Mouse (Mus musculus) midbrain, embryonic 15.5 days (tissue): ENCODE measurements around the gene Kcnj2. TPM values are rescaled to one million over a fixed set of nuclear protein-coding genes. Genes with fewer than 3 reads are reported as not detected.

Experiments used
- ATAC-seq: fragments of 200-750 bp; cut with Nextera tagmentation; replicated peaks from 2 replicates; pipeline ENCODE4 v1.8.0; 2017; ENCODE audit warnings: moderate TSS enrichment
- H3K27ac ChIP-seq: fragments of 300-500 bp; sonication (generic); 2 replicates; pipeline ENCODE4 v1.5.1; 2015; ENCODE audit warnings: mild to moderate bottlenecking, inconsistent platforms
- H3K27me3 ChIP-seq: fragments of 300-500 bp; sonication (generic); replicated peaks from 2 replicates; pipeline ENCODE4 v1.6.1; 2015; ENCODE audit warnings: inconsistent platforms
- H3K36me3 ChIP-seq: fragments of 300-500 bp; sonication (generic); replicated peaks from 2 replicates; pipeline ENCODE4 v1.6.1; 2015; ENCODE audit warnings: inconsistent platforms
- H3K4me1 ChIP-seq: fragments of 300-500 bp; sonication (generic); 2 replicates; pipeline ENCODE4 v1.6.1; 2015; ENCODE audit warnings: inconsistent platforms
- H3K4me2 ChIP-seq: fragments of 300-500 bp; sonication (generic); 2 replicates; pipeline ENCODE4 v1.6.1; 2015; ENCODE audit warnings: inconsistent platforms, mild to moderate bottlenecking, moderate library complexity
- H3K4me3 ChIP-seq: fragments of 300-500 bp; sonication (generic); 2 replicates; pipeline ENCODE4 v1.5.1; 2015; ENCODE audit warnings: mild to moderate bottlenecking, inconsistent platforms
- H3K9ac ChIP-seq: fragments of 300-500 bp; sonication (generic); 2 replicates; pipeline ENCODE4 v1.6.1; 2015; ENCODE audit warnings: mild to moderate bottlenecking, inconsistent platforms
- H3K9me3 ChIP-seq: fragments of 300-500 bp; sonication (generic); 2 replicates; pipeline ENCODE4 v1.6.1; 2016; ENCODE audit warnings: inconsistent platforms
- WGBS: fragments of 180-500 bp; shearing (Covaris S2); methylation state at CpG from one replicate; pipeline ENCODE4 v1.1.7; 2015; ENCODE audit warnings: mixed read lengths; 5-methylcytosine and 5-hydroxymethylcytosine counted together
- polyA plus RNA-seq: library from polyadenylated mRNA; unstranded; fragments of >200 nt; fragmentation: Nextera tagmentation; extraction: Ambion mirVana; gene quantifications from 2 replicates; pipeline ENCODE4 v1.2.1, GENCODE M21; 2015

Kcnj2 gene
- polyA plus RNA-seq, result 1.2 and 1.6 TPM in 2 replicates

DNA sequence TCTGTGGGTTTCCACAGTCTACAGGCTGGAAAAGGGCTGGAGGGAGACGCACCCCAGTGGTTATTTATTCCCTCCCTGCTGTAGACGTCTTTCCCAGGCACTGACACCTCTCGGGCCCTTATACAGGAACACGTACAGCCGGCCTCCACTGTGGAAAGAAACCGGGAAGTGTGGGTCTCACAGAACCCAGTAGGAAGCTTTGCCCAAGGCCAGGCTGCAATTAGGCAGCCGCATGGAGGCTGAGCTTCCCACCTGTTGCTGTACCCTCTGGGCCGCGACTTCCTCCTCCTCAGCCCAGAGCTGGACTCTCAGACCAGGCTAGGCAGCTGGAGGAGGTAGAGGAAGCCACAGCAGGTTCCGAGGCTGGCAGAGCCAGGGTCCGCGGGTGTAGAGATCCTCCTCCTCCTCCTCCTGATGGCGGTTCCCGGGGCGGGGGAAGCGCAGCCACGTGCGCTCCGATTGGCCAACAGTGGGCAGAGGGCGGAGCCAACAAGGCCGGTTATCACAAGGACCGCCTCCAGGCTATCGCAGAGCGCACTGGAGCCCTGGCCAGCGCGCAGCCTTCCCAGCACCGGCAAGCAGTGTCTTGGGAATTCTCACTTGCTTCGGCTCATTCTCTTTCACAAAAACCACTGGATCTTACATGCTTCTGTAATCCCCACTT lies at the start of gene Kcnj2:
Gene Kcnj2 (plus strand): TSS at position 530 of the 664 bp plus-strand sequence.
- Histone ChIP-seq H3K9me3 (no peaks in the 10 kb centered on the region), H3K36me3 (no peaks in the 10 kb centered on the region), H3K9ac (peak within 1 kb of the TSS; percentile 48), H3K4me1 (peaks cover 16% of the 10 kb centered on the region), H3K27ac (peak within 1 kb of the TSS; percentile 73), H3K4me2 (peak within 1 kb of the TSS; percentile 91), H3K27me3 (peaks cover 3% of the 10 kb centered on the region; the same call in 1 of the 2 replicates), H3K4me3 (peak within 1 kb of the TSS; percentile 72)
- peak; percentile 99 for ATAC-seq
- under 1% methylated on average over 28 of the region's 28 CpGs for WGBS

DNA sequence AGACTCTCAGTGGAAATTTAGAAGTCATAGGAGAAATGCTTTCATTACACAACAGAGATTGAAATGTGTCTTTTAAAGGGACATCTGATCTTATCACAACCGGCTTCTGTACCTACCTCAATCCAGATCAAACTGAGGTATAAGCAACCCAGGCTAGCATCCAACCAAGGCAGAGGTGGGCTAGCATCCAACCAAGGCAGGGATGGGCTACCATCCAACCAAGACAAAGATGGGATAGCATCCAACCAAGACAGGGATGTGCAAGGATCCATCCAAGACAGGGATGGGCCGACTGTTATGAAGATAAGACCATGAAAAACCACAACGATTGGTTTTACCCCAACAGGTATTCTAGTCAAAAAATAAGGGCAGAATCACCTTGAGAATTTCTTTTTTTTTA lies 49.8 kb upstream of the Kcnj2 start:
- Histone ChIP-seq H3K36me3 (no peaks in the 10 kb centered on the region), H3K27ac (no peak overlapping the region), H3K4me3 (no peak overlapping the region), H3K4me2 (no peak overlapping the region), H3K9me3 (no peaks in the 10 kb centered on the region), H3K9ac (no peak overlapping the region), H3K4me1 (no peaks in the 10 kb centered on the region), H3K27me3 (no peaks in the 10 kb centered on the region)
- no peak for ATAC-seq
- WGBS, result 95% methylated on average over 3 of the region's 3 CpGs

DNA sequence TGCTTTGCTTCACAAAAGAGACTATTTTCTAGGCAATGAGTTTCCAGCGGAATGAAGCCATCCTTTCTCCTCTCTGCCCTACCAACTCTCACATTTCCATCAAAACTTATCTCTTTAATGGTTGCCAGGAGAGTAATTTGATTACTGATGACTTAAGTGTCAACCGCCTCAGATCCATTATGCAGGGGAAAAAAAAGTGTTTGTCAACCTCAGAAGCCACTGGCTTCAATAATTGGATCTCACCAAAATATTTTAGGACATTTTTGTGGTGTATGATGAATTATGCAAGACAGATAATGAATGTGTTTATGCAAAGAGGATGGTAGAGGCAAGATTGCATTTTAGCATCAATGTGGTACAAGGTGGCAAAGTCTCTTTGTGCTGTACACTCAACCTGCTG lies 45.8 kb upstream of the Kcnj2 start:
- Histone ChIP-seq H3K27ac (no peak overlapping the region), H3K9me3 (no peaks in the 10 kb centered on the region), H3K36me3 (no peaks in the 10 kb centered on the region), H3K4me1 (no peaks in the 10 kb centered on the region), H3K9ac (no peak overlapping the region), H3K4me2 (no peak overlapping the region), H3K27me3 (no peaks in the 10 kb centered on the region), H3K4me3 (no peak overlapping the region)
- ATAC-seq, result no peak
- WGBS, result 36% methylated on average over 2 of the region's 2 CpGs

DNA sequence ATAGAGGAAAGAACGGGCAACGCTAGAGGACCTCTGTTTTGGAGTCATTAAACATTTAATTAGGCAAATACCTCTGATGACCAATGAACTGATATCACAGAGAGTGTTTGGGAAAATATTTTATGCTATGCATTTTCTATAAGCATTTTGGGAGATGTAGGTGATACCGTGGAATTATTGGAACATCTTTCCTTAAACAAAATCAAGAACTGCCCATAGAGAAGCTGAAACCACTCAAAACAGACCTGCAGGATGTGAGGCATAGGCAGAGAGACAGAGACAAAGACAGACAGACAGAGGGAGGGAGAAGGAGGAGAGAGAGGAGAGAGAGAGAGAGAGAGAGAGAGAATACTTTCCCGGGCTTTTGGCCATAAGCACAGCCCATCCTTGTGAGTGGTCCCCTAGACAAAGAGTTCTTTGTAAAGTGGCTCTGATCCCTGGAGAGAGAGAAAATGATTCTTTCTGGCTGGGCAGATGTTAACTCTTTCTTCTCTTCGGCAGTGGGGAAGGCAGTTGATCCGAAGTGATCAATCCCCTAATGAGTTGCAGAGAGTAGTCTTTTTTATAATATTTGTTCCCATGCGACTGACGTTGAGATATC lies 43.2 kb upstream of the Kcnj2 start:
- no peak for ATAC-seq
- no peak overlapping the region for H3K9ac ChIP-seq
- H3K27me3 ChIP-seq, result no peaks in the 10 kb centered on the region
- H3K36me3 ChIP-seq, result no peaks in the 10 kb centered on the region
- no peak overlapping the region for H3K27ac ChIP-seq
- WGBS, result 44% methylated on average over 8 of the region's 8 CpGs
- H3K4me1 ChIP-seq, result no peaks in the 10 kb centered on the region
- no peak overlapping the region for H3K4me3 ChIP-seq
- H3K9me3 ChIP-seq, result no peaks in the 10 kb centered on the region
- H3K4me2 ChIP-seq, result no peak overlapping the region

DNA sequence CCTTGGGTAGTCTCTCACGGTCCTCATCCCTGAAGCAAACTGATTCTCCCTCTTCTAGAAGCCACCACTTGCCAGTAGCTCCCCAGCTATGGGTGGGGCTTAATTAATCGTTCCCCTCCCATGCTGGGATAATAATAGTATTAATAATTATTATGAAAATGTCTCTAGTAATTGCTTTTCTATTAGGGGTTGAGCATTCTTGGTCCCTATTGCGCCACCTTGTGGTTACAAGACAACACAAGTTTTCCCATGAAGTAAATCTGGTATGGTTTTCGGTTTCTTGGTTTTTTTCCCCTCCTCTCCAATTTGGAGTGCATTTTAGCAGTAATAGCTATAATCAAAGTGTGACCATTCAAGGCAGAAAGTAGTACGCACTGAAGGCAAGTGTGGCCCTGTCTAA lies 23.8 kb upstream of the Kcnj2 start:
- H3K4me2 ChIP-seq, result no peak overlapping the region

DNA sequence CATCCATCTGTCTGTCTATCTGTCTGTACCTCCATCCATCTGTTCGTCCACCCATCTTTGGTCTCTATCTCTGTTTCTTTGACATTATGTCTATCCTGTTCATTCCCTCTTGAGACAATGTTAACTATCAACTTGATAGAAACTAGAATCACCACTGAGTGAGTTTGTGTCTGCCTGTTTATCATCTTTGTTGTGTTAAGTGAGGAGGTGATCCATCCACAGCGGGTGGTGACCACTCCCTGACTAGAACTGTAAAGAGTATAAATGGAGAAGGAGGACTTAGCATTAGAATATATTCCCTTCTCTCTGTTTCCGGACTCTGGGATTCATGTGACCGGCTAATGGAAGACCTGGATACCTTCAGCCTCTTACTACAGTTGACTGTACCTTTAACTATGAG lies 22.7 kb upstream of the Kcnj2 start:
- Histone ChIP-seq H3K9ac (no peak overlapping the region), H3K4me3 (no peak overlapping the region), H3K27ac (no peak overlapping the region), H3K4me2 (no peak overlapping the region), H3K36me3 (no peaks in the 10 kb centered on the region), H3K4me1 (no peaks in the 10 kb centered on the region), H3K9me3 (no peaks in the 10 kb centered on the region), H3K27me3 (no peaks in the 10 kb centered on the region)
- 88% methylated on average over 4 of the region's 4 CpGs for WGBS
- ATAC-seq, result no peak

More for the DNA sequence above, 23.8 kb upstream of the Kcnj2 start:
- no peak overlapping the region for H3K27ac ChIP-seq
- H3K9ac ChIP-seq, result no peak overlapping the region
- 47% methylated on average over 5 of the region's 5 CpGs for WGBS
- H3K27me3 ChIP-seq, result no peaks in the 10 kb centered on the region
- no peaks in the 10 kb centered on the region for H3K9me3 ChIP-seq
- no peaks in the 10 kb centered on the region for H3K4me1 ChIP-seq
- H3K36me3 ChIP-seq, result no peaks in the 10 kb centered on the region
- no peak for ATAC-seq
- H3K4me3 ChIP-seq, result no peak overlapping the region

DNA sequence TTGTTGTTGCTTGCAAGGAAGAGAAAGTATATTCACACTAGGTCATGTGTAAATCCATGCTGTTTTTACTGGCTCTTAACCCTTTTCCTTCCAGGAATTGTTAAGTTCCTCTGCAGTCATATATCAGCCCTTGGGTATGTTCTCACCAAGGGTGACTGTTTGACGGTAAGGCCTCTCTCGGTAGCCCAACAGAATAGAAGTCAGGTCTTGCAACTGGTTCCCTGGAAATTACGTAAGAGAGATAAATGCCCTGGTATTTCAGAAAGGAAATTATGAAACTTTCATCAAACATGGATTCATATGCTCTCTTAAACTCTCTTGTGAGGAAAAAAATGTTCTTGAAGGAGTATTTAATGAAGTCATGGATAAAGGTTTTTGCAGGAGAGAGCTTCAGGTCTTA lies 11.7 kb upstream of the Kcnj2 start:
- Histone ChIP-seq H3K27ac (no peak overlapping the region), H3K4me3 (no peak overlapping the region), H3K9ac (no peak overlapping the region), H3K4me2 (no peak overlapping the region), H3K27me3 (no peaks in the 10 kb centered on the region), H3K4me1 (no peaks in the 10 kb centered on the region), H3K9me3 (no peaks in the 10 kb centered on the region), H3K36me3 (no peaks in the 10 kb centered on the region)
- no peak for ATAC-seq
- WGBS, result 94% methylated on average over 3 of the region's 3 CpGs

DNA sequence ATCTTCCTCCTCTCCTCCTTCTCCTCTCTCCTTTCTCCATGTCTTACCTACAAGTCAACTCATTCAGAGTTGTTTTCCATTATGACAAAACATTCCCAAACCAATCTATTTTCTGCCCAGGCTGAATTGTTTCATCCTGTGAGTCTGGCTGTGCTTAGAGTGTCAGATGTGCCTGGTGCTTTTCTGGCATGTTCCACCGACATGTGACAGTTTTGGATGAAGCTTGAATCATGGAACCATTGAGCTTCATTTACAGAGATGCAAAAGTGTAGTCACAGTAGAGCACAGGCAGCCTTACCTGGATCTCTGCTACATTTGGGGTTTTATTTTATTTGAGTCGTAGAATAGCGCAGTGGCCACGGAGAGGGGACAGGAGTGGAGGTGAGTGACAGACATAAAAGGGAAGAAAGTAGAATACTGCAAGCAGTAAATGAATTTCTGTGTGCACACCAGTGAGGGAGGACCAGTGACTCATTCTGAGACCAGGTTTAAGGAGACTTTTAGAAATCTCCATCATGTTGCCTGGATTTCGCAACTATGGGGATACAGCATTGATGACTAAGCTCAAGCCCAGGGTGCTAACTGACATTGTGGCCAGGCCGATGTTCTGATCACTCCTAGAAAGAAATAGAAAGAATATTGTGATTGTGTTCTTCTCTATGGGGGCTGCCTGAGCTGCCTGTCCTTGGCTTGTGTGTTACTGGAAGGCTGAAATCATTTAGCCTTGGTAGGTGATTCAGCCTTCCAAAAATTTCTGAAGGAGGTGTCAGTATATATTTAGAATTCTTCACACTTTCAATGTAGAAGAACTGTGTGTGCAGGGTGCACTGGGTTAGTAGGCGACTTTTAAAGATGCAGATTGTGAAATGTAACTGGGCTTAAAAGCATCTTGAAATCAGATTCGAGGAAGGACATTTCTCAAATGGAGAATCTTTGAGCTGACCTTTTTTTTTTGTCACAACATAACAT lies 10.8 kb upstream of the Kcnj2 start:
- ATAC-seq, result no peak
- H3K9me3 ChIP-seq, result no peaks in the 10 kb centered on the region
- no peaks in the 10 kb centered on the region for H3K4me1 ChIP-seq
- H3K27me3 ChIP-seq, result no peaks in the 10 kb centered on the region
- no peak overlapping the region for H3K4me3 ChIP-seq
- H3K27ac ChIP-seq, result no peak overlapping the region
- H3K9ac ChIP-seq, result no peak overlapping the region
- WGBS, result 92% methylated on average over 8 of the region's 8 CpGs
- H3K36me3 ChIP-seq, result no peaks in the 10 kb centered on the region
- H3K4me2 ChIP-seq, result no peak overlapping the region

DNA sequence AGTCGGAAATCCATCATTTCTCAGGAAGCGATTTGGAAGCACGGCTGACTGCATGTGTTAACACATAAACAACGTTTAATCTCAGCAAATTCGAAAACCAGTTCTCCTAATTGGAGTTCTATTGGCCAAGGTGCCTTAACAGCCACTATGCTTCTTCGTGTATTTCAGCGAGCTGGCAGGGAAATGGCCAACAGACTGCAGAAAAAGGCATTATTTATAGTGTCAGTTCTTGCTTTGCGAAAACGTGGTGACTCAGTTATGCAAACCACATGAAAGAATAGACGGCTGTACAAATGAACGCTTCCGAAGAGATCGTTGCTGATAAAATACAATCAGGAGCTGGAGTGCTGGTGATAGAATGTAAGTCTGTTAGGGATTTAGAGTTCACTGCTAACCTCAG lies 9.9 kb upstream of the Kcnj2 start:
- H3K4me1 ChIP-seq, result no peaks in the 10 kb centered on the region
- no peak for ATAC-seq
- H3K9ac ChIP-seq, result no peak overlapping the region

DNA sequence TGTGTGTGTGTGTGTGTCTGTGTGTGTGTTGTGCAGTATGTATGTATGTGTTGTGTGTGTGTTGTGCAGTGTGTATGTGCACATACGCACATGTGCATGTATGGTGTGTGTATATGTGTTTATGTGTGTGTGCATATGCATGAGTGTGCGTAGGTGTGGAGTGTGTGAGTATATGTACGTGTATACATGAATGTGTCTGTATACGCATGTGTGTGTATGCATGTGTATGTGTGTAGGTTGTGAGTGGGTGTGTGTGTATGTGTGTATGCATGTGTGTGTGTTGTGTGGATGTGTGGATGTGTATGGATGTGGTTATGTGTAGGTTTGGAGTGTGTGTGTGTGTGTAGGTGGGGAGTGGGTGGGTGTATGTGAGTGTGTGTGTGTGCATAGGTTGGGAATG lies 8.5 kb upstream of the Kcnj2 start:
- H3K4me3 ChIP-seq, result no peak overlapping the region
- WGBS, result 96% methylated on average over 4 of the region's 4 CpGs

More for the DNA sequence above, 9.9 kb upstream of the Kcnj2 start:
- Histone ChIP-seq H3K4me2 (no peak overlapping the region), H3K9me3 (no peaks in the 10 kb centered on the region), H3K36me3 (no peaks in the 10 kb centered on the region), H3K4me3 (no peak overlapping the region), H3K27ac (no peak overlapping the region), H3K27me3 (no peaks in the 10 kb centered on the region)
- 76% methylated on average over 13 of the region's 13 CpGs for WGBS

DNA sequence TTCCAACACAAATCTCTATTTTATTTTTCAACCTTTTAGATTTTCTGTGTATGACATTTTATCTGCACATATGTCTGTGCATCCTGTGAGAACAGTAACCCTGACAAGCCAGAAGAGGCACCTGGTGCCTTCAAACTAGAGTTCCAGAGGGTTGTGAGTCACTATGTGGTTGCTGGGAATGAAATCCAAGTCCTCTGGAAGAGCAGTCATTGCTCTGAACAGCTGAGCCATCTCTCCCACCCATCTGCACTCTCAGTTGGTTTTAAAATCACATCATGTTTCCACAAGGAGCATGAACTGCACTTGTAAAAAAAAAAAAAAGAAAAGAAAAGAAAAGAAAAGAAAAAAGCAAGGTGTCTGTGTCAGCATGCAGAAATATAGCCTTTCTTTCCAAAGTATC lies 6.5 kb upstream of the Kcnj2 start:
- no peak overlapping the region for H3K4me2 ChIP-seq
- no peak overlapping the region for H3K9ac ChIP-seq
- no peaks in the 10 kb centered on the region for H3K36me3 ChIP-seq
- no peak for ATAC-seq
- H3K4me1 ChIP-seq, result peaks cover 5% of the 10 kb centered on the region; the same call in 1 of the 2 replicates
- H3K9me3 ChIP-seq, result no peaks in the 10 kb centered on the region
- no peaks in the 10 kb centered on the region for H3K27me3 ChIP-seq
- H3K27ac ChIP-seq, result no peak overlapping the region
- H3K4me3 ChIP-seq, result no peak overlapping the region

More for the DNA sequence above, 8.5 kb upstream of the Kcnj2 start:
- ATAC-seq, result no peak
- no peaks in the 10 kb centered on the region for H3K27me3 ChIP-seq
- H3K4me1 ChIP-seq, result no peaks in the 10 kb centered on the region
- H3K9ac ChIP-seq, result no peak overlapping the region
- no peak overlapping the region for H3K4me2 ChIP-seq
- H3K36me3 ChIP-seq, result no peaks in the 10 kb centered on the region
- no peaks in the 10 kb centered on the region for H3K9me3 ChIP-seq
- H3K27ac ChIP-seq, result no peak overlapping the region

DNA sequence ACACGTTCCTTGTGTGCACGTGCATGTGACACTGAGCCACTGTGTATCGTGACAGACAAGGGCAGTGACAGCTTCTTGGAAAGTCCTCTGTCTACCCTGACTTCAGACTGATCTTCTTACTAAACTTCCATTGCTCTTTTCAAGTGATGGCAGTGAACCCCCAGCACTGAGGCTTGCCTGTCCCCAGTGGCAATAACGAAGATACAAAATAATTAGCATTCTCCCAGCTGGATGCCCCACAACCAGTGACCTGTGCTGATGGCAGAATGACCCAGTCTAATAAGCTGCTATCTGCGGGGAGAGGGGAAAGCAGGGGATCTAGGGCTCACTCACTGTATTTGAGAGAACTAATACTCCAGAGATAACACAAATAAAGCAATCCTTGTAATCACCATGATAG lies 5.7 kb upstream of the Kcnj2 start:
- 39% methylated on average over 5 of the region's 5 CpGs for WGBS
- Histone ChIP-seq H3K27ac (no peak overlapping the region), H3K36me3 (no peaks in the 10 kb centered on the region), H3K4me2 (no peak overlapping the region), H3K27me3 (no peaks in the 10 kb centered on the region), H3K9ac (no peak overlapping the region), H3K4me1 (peaks cover 6% of the 10 kb centered on the region; the same call in 1 of the 2 replicates), H3K9me3 (no peaks in the 10 kb centered on the region), H3K4me3 (no peak overlapping the region)
- no peak for ATAC-seq
